Mouse (Mus musculus): ENCODE measurements at regions not wholly inside any gene's neighbourhood (a gene's known extent, or its start where the extent isn't known, plus 50 kb on each side); places are given as distances from the start of the nearest gene placed in this dataset.

DNA sequence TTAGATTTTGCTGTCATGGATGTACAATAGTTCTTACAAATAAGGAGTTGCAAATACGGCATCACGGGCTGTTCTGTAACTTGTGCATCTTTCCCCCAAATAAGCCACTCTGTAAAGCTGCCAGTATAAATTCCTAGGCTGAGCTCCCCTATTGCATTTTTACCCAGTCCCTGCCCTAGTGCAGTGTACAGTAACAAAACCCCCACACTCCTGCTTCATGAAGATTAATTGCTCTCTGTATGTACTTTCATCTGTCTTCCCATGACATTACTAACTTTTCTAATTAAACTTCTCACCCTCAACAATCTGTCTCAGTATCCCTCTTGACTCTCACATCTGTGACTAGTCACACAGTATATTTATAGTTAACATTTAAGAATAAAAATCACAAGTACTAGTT lies 73.4 kb downstream of the Tm4sf1 start:
- DNase-seq (no peak), ATAC-seq (no peak)
- TF ChIP-seq CTCF (IDR thresholded peaks at IDR 0.05; ENCODE audit: low read depth) (no peak), EP300 (IDR thresholded peaks at IDR 0.05; ENCODE audit: low read depth) (no peak)
- no peaks in the 10 kb centered on the region for H3K36me3 ChIP-seq (replicated peaks; ENCODE audit: insufficient read depth, low read length)
- H3K9ac ChIP-seq (replicated peaks) = no peak overlapping the region
- no peaks in the 10 kb centered on the region for H3K4me1 ChIP-seq (ENCODE audit: insufficient read depth)
- H3K27ac ChIP-seq (ENCODE audit: low read depth) = no peak overlapping the region
- H3K9me3 ChIP-seq (ENCODE audit: low read length) = no peaks in the 10 kb centered on the region
- no peaks in the 10 kb centered on the region for H3K27me3 ChIP-seq (ENCODE audit: insufficient read depth, low read length)
- H3K4me2 ChIP-seq (ENCODE audit: low read depth, low read length) = no peak overlapping the region
- 95% methylated on average over 2 of the region's 2 CpGs for WGBS (ENCODE audit: insufficient replicate concordance)
- H3K4me3 ChIP-seq (ENCODE audit: low read depth, low read length) = no peak overlapping the region

GRCm38 (mm10) chr3:57223773-57224172 lies 78.0 kb downstream of the Tm4sf1 start:
- DNase-seq = no peak
- Histone ChIP-seq H3K9me3 (ENCODE audit: low read length) (no peaks in the 10 kb centered on the region), H3K4me2 (ENCODE audit: low read depth, low read length) (no peak overlapping the region), H3K27ac (ENCODE audit: low read depth) (no peak overlapping the region), H3K4me3 (ENCODE audit: low read depth, low read length) (no peak overlapping the region), H3K4me1 (ENCODE audit: insufficient read depth) (no peaks in the 10 kb centered on the region), H3K9ac (replicated peaks) (no peak overlapping the region), H3K27me3 (ENCODE audit: insufficient read depth, low read length) (no peaks in the 10 kb centered on the region), H3K36me3 (replicated peaks; ENCODE audit: insufficient read depth, low read length) (no peaks in the 10 kb centered on the region)
- TF ChIP-seq CTCF (IDR thresholded peaks at IDR 0.05; ENCODE audit: low read depth) = no peak
- TF ChIP-seq EP300 (IDR thresholded peaks at IDR 0.05; ENCODE audit: low read depth) = no peak
- no peak for ATAC-seq
- WGBS (ENCODE audit: insufficient replicate concordance) = 68% methylated on average over 2 of the region's 2 CpGs

DNA sequence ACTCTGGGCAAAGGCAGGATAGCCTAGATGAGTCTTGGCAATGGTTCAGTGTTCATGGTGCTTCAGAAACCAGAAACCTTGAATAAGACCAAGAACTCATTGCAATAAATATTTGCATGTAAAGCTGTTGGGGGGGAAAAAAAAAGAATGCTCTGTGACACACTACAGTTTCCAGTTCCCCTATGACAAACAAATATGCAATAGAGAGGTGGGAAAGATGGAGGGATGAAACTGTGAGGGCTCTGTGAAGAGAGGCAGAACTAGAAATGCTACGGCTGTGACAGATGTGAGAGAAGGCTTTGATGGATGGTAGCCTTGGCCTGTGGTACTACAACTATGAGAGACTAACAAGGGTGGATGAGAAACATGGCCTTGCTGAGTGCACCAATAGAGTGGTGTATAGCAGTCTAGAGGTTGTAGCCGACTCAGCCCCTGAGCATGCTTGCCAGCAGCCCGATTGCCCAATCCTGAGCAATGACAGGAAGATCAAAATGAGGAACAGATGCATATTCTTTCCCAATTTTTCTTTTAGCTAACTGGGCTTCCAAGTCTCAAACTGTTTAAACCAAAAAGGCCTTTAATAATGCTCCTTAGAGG lies 79.4 kb downstream of the Tm4sf1 start:
- ATAC-seq = no peak
- no peak overlapping the region for H3K9ac ChIP-seq (replicated peaks)
- no peaks in the 10 kb centered on the region for H3K9me3 ChIP-seq (ENCODE audit: low read length)
- H3K36me3 ChIP-seq (replicated peaks; ENCODE audit: insufficient read depth, low read length) = no peaks in the 10 kb centered on the region
- TF ChIP-seq EP300 (IDR thresholded peaks at IDR 0.05; ENCODE audit: low read depth) = no peak
- TF ChIP-seq CTCF (IDR thresholded peaks at IDR 0.05; ENCODE audit: low read depth) = no peak
- no peak overlapping the region for H3K27ac ChIP-seq (ENCODE audit: low read depth)
- no peak overlapping the region for H3K4me2 ChIP-seq (ENCODE audit: low read depth, low read length)
- WGBS (ENCODE audit: insufficient replicate concordance) = 57% methylated on average over 3 of the region's 3 CpGs
- no peaks in the 10 kb centered on the region for H3K27me3 ChIP-seq (ENCODE audit: insufficient read depth, low read length)
- DNase-seq = peak; percentile 20
- H3K4me1 ChIP-seq (ENCODE audit: insufficient read depth) = no peaks in the 10 kb centered on the region
- H3K4me3 ChIP-seq (ENCODE audit: low read depth, low read length) = no peak overlapping the region

GRCm38 (mm10) chr3:57218431-57218830 lies 83.4 kb downstream of the Tm4sf1 start:
- no peaks in the 10 kb centered on the region for H3K27me3 ChIP-seq (ENCODE audit: insufficient read depth, low read length)
- H3K4me3 ChIP-seq (ENCODE audit: low read depth, low read length) = no peak overlapping the region
- ATAC-seq (no peak), DNase-seq (no peak)
- H3K4me2 ChIP-seq (ENCODE audit: low read depth, low read length) = no peak overlapping the region
- WGBS (ENCODE audit: insufficient replicate concordance) = 64% methylated on average over 3 of the region's 3 CpGs
- H3K4me1 ChIP-seq (ENCODE audit: insufficient read depth) = no peaks in the 10 kb centered on the region
- H3K27ac ChIP-seq (ENCODE audit: low read depth) = no peak overlapping the region
- H3K9me3 ChIP-seq (ENCODE audit: low read length) = no peaks in the 10 kb centered on the region
- TF ChIP-seq CTCF (IDR thresholded peaks at IDR 0.05; ENCODE audit: low read depth) (no peak), EP300 (IDR thresholded peaks at IDR 0.05; ENCODE audit: low read depth) (no peak)
- no peaks in the 10 kb centered on the region for H3K36me3 ChIP-seq (replicated peaks; ENCODE audit: insufficient read depth, low read length)
- no peak overlapping the region for H3K9ac ChIP-seq (replicated peaks)

- H3K27me3 ChIP-seq (ENCODE audit: insufficient read depth, low read length) = no peaks in the 10 kb centered on the region
- H3K4me1 ChIP-seq (ENCODE audit: insufficient read depth) = no peaks in the 10 kb centered on the region
- H3K9me3 ChIP-seq (ENCODE audit: low read length) = no peaks in the 10 kb centered on the region
- 32% methylated on average over 3 of the region's 3 CpGs for WGBS (ENCODE audit: insufficient replicate concordance)
- no peak overlapping the region for H3K9ac ChIP-seq (replicated peaks)
- TF ChIP-seq CTCF (IDR thresholded peaks at IDR 0.05; ENCODE audit: low read depth) (peak; percentile 70), EP300 (IDR thresholded peaks at IDR 0.05; ENCODE audit: low read depth) (no peak)
- H3K4me3 ChIP-seq (ENCODE audit: low read depth, low read length) = no peak overlapping the region
- no peaks in the 10 kb centered on the region for H3K36me3 ChIP-seq (replicated peaks; ENCODE audit: insufficient read depth, low read length)
- H3K27ac ChIP-seq (ENCODE audit: low read depth) = no peak overlapping the region
- no peak overlapping the region for H3K4me2 ChIP-seq (ENCODE audit: low read depth, low read length)
- ATAC-seq (no peak), DNase-seq (no peak)
These were observed 97.6 kb downstream of the Tm4sf1 start for GRCm38 (mm10) chr3:57204066-57204723.

DNA sequence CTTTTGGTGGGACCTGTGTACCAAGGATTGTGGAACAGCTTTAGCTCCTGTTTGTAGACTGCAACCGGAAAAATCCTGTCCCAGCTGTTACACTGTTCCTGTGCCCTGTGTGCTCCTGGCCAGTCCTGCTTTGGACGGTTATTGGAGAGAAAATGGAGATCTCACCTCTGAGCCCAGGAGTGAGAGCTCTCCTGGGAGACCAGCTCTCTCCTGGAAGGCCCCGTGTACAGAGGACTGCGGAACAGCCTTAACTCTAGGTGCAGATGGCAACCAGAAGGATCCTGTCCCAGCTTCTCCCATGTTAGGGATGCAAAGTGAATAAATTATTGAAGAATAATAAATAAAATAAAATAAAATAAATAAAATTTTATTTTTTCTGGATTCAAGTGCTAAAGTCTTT lies 98.4 kb downstream of the Tm4sf1 start:
- Histone ChIP-seq H3K27me3 (ENCODE audit: insufficient read depth, low read length) (no peaks in the 10 kb centered on the region), H3K36me3 (replicated peaks; ENCODE audit: insufficient read depth, low read length) (no peaks in the 10 kb centered on the region), H3K9me3 (ENCODE audit: low read length) (no peaks in the 10 kb centered on the region), H3K9ac (replicated peaks) (no peak overlapping the region), H3K4me3 (ENCODE audit: low read depth, low read length) (no peak overlapping the region), H3K4me1 (ENCODE audit: insufficient read depth) (no peaks in the 10 kb centered on the region), H3K27ac (ENCODE audit: low read depth) (no peak overlapping the region), H3K4me2 (ENCODE audit: low read depth, low read length) (no peak overlapping the region)
- ATAC-seq (no peak), DNase-seq (no peak)
- no peak for TF ChIP-seq EP300 (IDR thresholded peaks at IDR 0.05; ENCODE audit: low read depth)
- no peak for TF ChIP-seq CTCF (IDR thresholded peaks at IDR 0.05; ENCODE audit: low read depth)
- 75% methylated on average over 4 of the region's 4 CpGs for WGBS (ENCODE audit: insufficient replicate concordance)
